Mouse (Mus musculus): Measurements from ENCODE around the gene Dpf1.
A peak's percentile ranks its signal among the peaks of the same experiment; 100 is the strongest.

Dpf1 gene

GRCm38 (mm10) chr7:29303738-29304462 is at the start of gene Dpf1:
Gene Dpf1 (plus strand): TSS chr7:29303951.
- peak; percentile 85 to 91 for DNase-seq

- no peak for DNase-seq
Observed at GRCm38 (mm10) chr7:29255875-29256274, 47.9 kb upstream of the Dpf1 start.

- no peak for DNase-seq
Observed at GRCm38 (mm10) chr7:29257368-29257767, 46.4 kb upstream of the Dpf1 start.

- DNase-seq, result no peak
Observed at GRCm38 (mm10) chr7:29259781-29260730, 43.7 kb upstream of the Dpf1 start.

GRCm38 (mm10) chr7:29262151-29262550 is 41.6 kb upstream of the Dpf1 start:
- DNase-seq, result no peak

- DNase-seq, result no peak
Observed at GRCm38 (mm10) chr7:29263831-29264230, 39.9 kb upstream of the Dpf1 start.

- DNase-seq, result no peak
Observed at GRCm38 (mm10) chr7:29265636-29266035, 38.1 kb upstream of the Dpf1 start.

- no peak for DNase-seq
Observed at GRCm38 (mm10) chr7:29266931-29267330, 36.8 kb upstream of the Dpf1 start.

GRCm38 (mm10) chr7:29270445-29270844 is 33.3 kb upstream of the Dpf1 start:
- DNase-seq, result no peak

GRCm38 (mm10) chr7:29271687-29272465 is 31.9 kb upstream of the Dpf1 start:
- no peak for DNase-seq

GRCm38 (mm10) chr7:29276715-29277114 is 27.0 kb upstream of the Dpf1 start:
- no peak for DNase-seq

GRCm38 (mm10) chr7:29277510-29277909 is 26.2 kb upstream of the Dpf1 start:
- DNase-seq, result no peak

GRCm38 (mm10) chr7:29279261-29279660 is 24.5 kb upstream of the Dpf1 start:
- DNase-seq, result no peak

- no peak for DNase-seq
Observed at GRCm38 (mm10) chr7:29279924-29280323, 23.8 kb upstream of the Dpf1 start.

- DNase-seq, result peak in 1 of 2 experiments; percentile 42
Observed at GRCm38 (mm10) chr7:29280801-29281200, 22.9 kb upstream of the Dpf1 start.

GRCm38 (mm10) chr7:29281201-29282073 is 22.3 kb upstream of the Dpf1 start, which contains the start of gene Spint2:
Gene Spint2 (minus strand): TSS chr7:29281912.
- DNase-seq, result peak; percentile 83 to 85

GRCm38 (mm10) chr7:29282074-29282554 is 21.6 kb upstream of the Dpf1 start:
- no peak for DNase-seq

GRCm38 (mm10) chr7:29283876-29284275 is 19.9 kb upstream of the Dpf1 start:
- DNase-seq, result no peak

- no peak for DNase-seq
Observed at GRCm38 (mm10) chr7:29284523-29284922, 19.2 kb upstream of the Dpf1 start.

- DNase-seq, result no peak
Observed at GRCm38 (mm10) chr7:29287481-29287880, 16.3 kb upstream of the Dpf1 start.

GRCm38 (mm10) chr7:29288079-29288478 is 15.7 kb upstream of the Dpf1 start:
- DNase-seq, result no peak
